Mouse (Mus musculus): Measurements from ENCODE around the gene Myo15b. TPM values are rescaled to one million over a fixed set of nuclear protein-coding genes. Genes with fewer than 3 reads are reported as not detected.
A peak's percentile ranks its signal among the peaks of the same experiment; 100 is the strongest.

Myo15b gene
- polyA plus RNA-seq, 1 experiment from 2014 or later, result 0.18 TPM

- no peak for DNase-seq (ENCODE audit: low spot score)
- no peaks in the 10 kb centered on the region for H3K27me3 ChIP-seq (ENCODE audit: low read depth, poor library complexity, severe bottlenecking)
- H3K9me3 ChIP-seq (replicated peaks), result no peaks in the 10 kb centered on the region
- H3K4me3 ChIP-seq, result no peak overlapping the region
- H3K36me3 ChIP-seq, result peaks cover 28% of the 10 kb centered on the region; the same call in 1 of the 2 replicates
- peaks cover 37% of the 10 kb centered on the region for H3K4me1 ChIP-seq
- 79% methylated on average over 1 of the region's 1 CpGs for WGBS
- H3K27ac ChIP-seq, result peak overlapping the region; percentile 31; the same call in 1 of the 2 replicates
Measured at GRCm38 (mm10) chr11:115902831-115903230, 44.6 kb downstream of the Myo15b start.

GRCm38 (mm10) chr11:115903384-115904230, 45.4 kb downstream of the Myo15b start:
- DNase-seq (ENCODE audit: low spot score), result no peak
- peaks cover 35% of the 10 kb centered on the region for H3K36me3 ChIP-seq
- H3K4me3 ChIP-seq, result no peak overlapping the region
- peak overlapping the region; percentile 31 for H3K27ac ChIP-seq
- peaks cover 32% of the 10 kb centered on the region for H3K4me1 ChIP-seq
- 72% methylated on average over 11 of the region's 11 CpGs for WGBS
- H3K27me3 ChIP-seq (ENCODE audit: low read depth, poor library complexity, severe bottlenecking), result no peaks in the 10 kb centered on the region
- no peaks in the 10 kb centered on the region for H3K9me3 ChIP-seq (replicated peaks)

- Histone ChIP-seq H3K9me3 (replicated peaks) (no peaks in the 10 kb centered on the region), H3K4me3 (no peak overlapping the region), H3K27me3 (ENCODE audit: low read depth, poor library complexity, severe bottlenecking) (no peaks in the 10 kb centered on the region), H3K27ac (peak overlapping the region; percentile 66; the same call in 1 of the 2 replicates), H3K36me3 (peaks cover 36% of the 10 kb centered on the region), H3K4me1 (peaks cover 24% of the 10 kb centered on the region)
- no peak for DNase-seq (ENCODE audit: low spot score)
- 82% methylated on average over 8 of the region's 8 CpGs for WGBS
Measured at GRCm38 (mm10) chr11:115904231-115904955, 46.2 kb downstream of the Myo15b start.

- peak overlapping the region; percentile 66 for H3K27ac ChIP-seq
- no peak for DNase-seq (ENCODE audit: low spot score)
- H3K4me3 ChIP-seq, result no peak overlapping the region
- H3K36me3 ChIP-seq, result peaks cover 37% of the 10 kb centered on the region
- no peaks in the 10 kb centered on the region for H3K9me3 ChIP-seq (replicated peaks)
- no peaks in the 10 kb centered on the region for H3K27me3 ChIP-seq (ENCODE audit: low read depth, poor library complexity, severe bottlenecking)
- peaks cover 16% of the 10 kb centered on the region for H3K4me1 ChIP-seq
- 63% methylated on average over 16 of the region's 16 CpGs for WGBS
Measured at GRCm38 (mm10) chr11:115904956-115905790, 47.0 kb downstream of the Myo15b start.

- H3K36me3 ChIP-seq, result peaks cover 38% of the 10 kb centered on the region
- H3K9me3 ChIP-seq (replicated peaks), result no peaks in the 10 kb centered on the region
- H3K4me3 ChIP-seq, result no peak overlapping the region
- no peaks in the 10 kb centered on the region for H3K27me3 ChIP-seq (ENCODE audit: low read depth, poor library complexity, severe bottlenecking)
- H3K27ac ChIP-seq, result no peak overlapping the region
- DNase-seq (ENCODE audit: low spot score), result no peak
- WGBS, result 85% methylated on average over 3 of the region's 3 CpGs
- peaks cover 9% of the 10 kb centered on the region; the same call in 1 of the 2 replicates for H3K4me1 ChIP-seq
Measured at GRCm38 (mm10) chr11:115906116-115906515, 47.9 kb downstream of the Myo15b start.

GRCm38 (mm10) chr11:115906521-115906920, 48.3 kb downstream of the Myo15b start:
- Histone ChIP-seq H3K27ac (no peak overlapping the region), H3K36me3 (peaks cover 41% of the 10 kb centered on the region), H3K27me3 (ENCODE audit: low read depth, poor library complexity, severe bottlenecking) (no peaks in the 10 kb centered on the region), H3K4me1 (peaks cover 9% of the 10 kb centered on the region; the same call in 1 of the 2 replicates), H3K9me3 (replicated peaks) (no peaks in the 10 kb centered on the region), H3K4me3 (no peak overlapping the region)
- no peak for DNase-seq (ENCODE audit: low spot score)
- 90% methylated on average over 5 of the region's 5 CpGs for WGBS

GRCm38 (mm10) chr11:115911134-115911561, 52.9 kb downstream of the Myo15b start:
- Histone ChIP-seq H3K36me3 (peaks cover 57% of the 10 kb centered on the region), H3K4me1 (no peaks in the 10 kb centered on the region), H3K27me3 (ENCODE audit: low read depth, poor library complexity, severe bottlenecking) (no peaks in the 10 kb centered on the region), H3K27ac (no peak overlapping the region), H3K9me3 (replicated peaks) (no peaks in the 10 kb centered on the region), H3K4me3 (no peak overlapping the region)
- WGBS, result 96% methylated on average over 5 of the region's 5 CpGs
- DNase-seq (ENCODE audit: low spot score), result no peak

- Histone ChIP-seq H3K27me3 (ENCODE audit: low read depth, poor library complexity, severe bottlenecking) (no peaks in the 10 kb centered on the region), H3K4me3 (no peak within 1 kb of the TSS), H3K4me1 (no peaks in the 10 kb centered on the region), H3K9me3 (replicated peaks) (no peaks in the 10 kb centered on the region), H3K36me3 (peaks cover 63% of the 10 kb centered on the region), H3K27ac (no peak within 1 kb of the TSS)
- no peak for DNase-seq (ENCODE audit: low spot score)
- WGBS, result 79% methylated on average over 11 of the region's 11 CpGs
Measured at GRCm38 (mm10) chr11:115911632-115912376, 53.6 kb downstream of the Myo15b start, which contains the start of gene Smim6. TSS of gene Smim6 (plus strand) at chr11:115912017.

DNA sequence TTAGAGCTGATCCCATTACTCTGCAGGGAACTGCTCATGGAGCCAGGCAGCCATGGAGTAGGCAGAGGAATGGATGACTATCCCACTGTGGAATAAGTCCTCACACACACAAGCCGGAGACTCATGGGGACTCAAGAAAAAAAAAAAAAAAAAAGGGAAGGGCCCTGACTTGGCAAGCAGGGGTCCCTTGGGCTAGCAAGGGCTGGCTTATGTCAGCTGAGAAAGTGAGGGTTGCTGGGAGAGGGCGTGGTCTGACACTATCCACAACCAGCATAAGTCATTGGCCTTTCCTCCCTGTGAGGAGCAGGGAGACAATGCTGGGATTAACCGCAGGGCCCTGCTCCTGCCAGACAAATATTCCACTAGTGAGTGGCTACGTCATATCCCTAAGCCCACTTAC, 58.4 kb downstream of the Myo15b start:
- H3K9me3 ChIP-seq (replicated peaks), result no peaks in the 10 kb centered on the region
- no peak overlapping the region for H3K27ac ChIP-seq
- H3K27me3 ChIP-seq (ENCODE audit: low read depth, poor library complexity, severe bottlenecking), result no peaks in the 10 kb centered on the region
- peaks cover 65% of the 10 kb centered on the region for H3K36me3 ChIP-seq
- no peak overlapping the region for H3K4me3 ChIP-seq
- no peaks in the 10 kb centered on the region for H3K4me1 ChIP-seq
- 93% methylated on average over 4 of the region's 4 CpGs for WGBS
- DNase-seq (ENCODE audit: low spot score), result no peak

DNA sequence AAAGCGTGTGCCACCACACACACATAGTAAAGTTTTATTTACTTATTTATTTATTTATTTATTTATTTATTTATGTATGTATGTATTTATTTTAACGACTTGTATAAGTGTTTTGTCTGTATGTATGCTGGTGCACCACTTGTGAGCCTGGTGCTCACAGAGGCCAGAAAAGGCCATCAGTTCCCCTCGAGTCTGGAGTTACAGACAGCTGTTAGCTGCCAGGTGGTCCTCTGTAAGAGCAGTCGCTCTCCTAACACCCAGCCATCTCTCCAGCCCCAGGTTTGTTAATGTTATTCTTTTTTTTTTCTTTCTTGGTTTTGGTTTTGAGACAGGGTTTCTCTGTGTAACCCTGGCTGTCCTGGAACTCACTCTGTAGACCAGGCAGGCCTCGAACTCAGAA, 60.4 kb downstream of the Myo15b start:
- no peaks in the 10 kb centered on the region for H3K4me1 ChIP-seq
- no peaks in the 10 kb centered on the region for H3K9me3 ChIP-seq (replicated peaks)
- no peak overlapping the region for H3K4me3 ChIP-seq
- H3K36me3 ChIP-seq, result peaks cover 64% of the 10 kb centered on the region
- H3K27ac ChIP-seq, result no peak overlapping the region
- no peak for DNase-seq (ENCODE audit: low spot score)
- no peaks in the 10 kb centered on the region for H3K27me3 ChIP-seq (ENCODE audit: low read depth, poor library complexity, severe bottlenecking)
- 94% methylated on average over 5 of the region's 5 CpGs for WGBS

GRCm38 (mm10) chr11:115919073-115919472, 60.9 kb downstream of the Myo15b start:
- peaks cover 64% of the 10 kb centered on the region for H3K36me3 ChIP-seq

More at GRCm38 (mm10) chr11:115919073-115919472, 60.9 kb downstream of the Myo15b start:
- no peak for DNase-seq (ENCODE audit: low spot score)
- no peaks in the 10 kb centered on the region for H3K9me3 ChIP-seq (replicated peaks)
- no peaks in the 10 kb centered on the region for H3K27me3 ChIP-seq (ENCODE audit: low read depth, poor library complexity, severe bottlenecking)
- 95% methylated on average over 5 of the region's 5 CpGs for WGBS
- H3K27ac ChIP-seq, result no peak overlapping the region
- H3K4me1 ChIP-seq, result no peaks in the 10 kb centered on the region
- no peak overlapping the region for H3K4me3 ChIP-seq

All from limb, embryonic 10.5 days (tissue).